Mouse (Mus musculus) T-helper 2 cell (primary cell): ENCODE measurements around the gene Gga1.
"Not testable (repeated sequence)": the region's sequence is repeated elsewhere in the genome, so short reads cannot be mapped to it uniquely, and the experiment has no call there.

ENCODE experiments used
- in situ Hi-C: fragments of 300-600 bp; cut with MboI, MseI; formaldehyde crosslinking; loops from one replicate; pipeline ENCODE4 v1.15.1; 2025; ENCODE audit warnings: high pct_unique_total_duplicates

Gga1 gene

GRCm38 (mm10) chr15:78845321-78845720 lies 31.7 kb upstream of the Gga1 start:
- in situ Hi-C loops = no loop called here

DNA sequence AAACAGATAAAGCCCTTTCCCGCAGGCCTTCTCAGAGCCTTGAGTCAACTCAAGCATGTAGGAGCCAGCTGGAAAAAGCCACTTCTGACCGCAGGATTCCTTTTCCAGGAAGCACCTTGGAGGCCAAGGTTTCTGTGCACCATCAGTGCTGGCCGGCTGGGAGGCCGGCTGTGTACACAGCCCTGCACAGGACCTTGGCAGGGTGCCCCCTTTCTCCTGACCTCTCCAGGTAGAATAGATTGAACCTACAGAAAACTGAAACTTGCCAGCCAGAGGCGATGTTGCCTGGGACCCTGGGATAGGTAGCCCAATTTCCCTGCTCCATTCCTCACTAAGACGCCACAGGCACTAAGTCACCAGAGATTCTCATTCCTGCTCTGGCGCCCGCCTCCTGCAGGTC lies 31.1 kb upstream of the Gga1 start:
- in situ Hi-C loops = no loop called here

- in situ Hi-C loops = no loop called here
Measured at GRCm38 (mm10) chr15:78846352-78846751, 30.6 kb upstream of the Gga1 start.

DNA sequence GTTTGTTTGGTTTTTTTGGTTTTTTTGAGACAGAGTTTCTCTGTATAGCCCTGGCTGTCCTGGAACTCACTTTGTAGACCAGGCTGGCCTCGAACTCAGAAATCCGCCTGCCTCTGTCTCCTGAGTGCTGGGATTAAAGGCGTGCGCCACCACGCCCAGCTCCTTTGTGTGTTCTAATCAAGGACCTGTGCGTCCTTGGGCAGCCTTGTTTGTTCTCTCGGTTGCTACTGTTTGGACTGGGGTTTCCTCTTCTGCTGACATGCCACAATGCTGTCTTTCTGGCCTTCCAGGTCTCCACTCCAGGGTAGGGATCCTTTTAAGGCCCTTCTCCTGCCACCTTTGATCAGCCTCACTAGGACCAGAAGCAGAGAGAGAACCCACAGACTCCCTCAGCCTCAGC lies 30.2 kb upstream of the Gga1 start:
- in situ Hi-C loops = not testable (repeated sequence)

DNA sequence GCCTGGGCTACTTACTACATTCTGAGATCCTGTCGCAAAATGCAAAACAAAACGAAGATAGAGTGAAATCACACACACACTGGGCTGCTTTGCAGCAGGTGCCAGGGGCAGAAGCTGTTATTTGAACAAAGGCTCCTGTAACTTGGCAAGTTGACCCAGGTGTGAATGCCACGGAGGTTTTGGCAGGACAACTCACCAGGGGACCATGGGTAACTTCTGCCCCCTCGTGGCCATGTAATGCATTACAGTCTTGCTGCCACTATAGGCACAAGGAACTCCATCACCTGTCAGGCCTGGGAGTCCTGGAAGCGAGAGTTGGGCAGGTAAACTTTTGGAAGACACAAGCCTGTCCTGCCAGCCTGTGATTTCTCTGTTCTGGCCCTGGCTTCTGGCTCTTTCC lies 28.5 kb upstream of the Gga1 start:
- in situ Hi-C loops = no loop called here

GRCm38 (mm10) chr15:78849485-78849884 lies 27.5 kb upstream of the Gga1 start:
- in situ Hi-C loops = no loop called here

- in situ Hi-C loops = loop anchor here (10.0 kb wide), 1 partner anchor 225 kb away; no protein-coding TSS in a partner anchor
Measured at GRCm38 (mm10) chr15:78850059-78850824, 26.7 kb upstream of the Gga1 start.

DNA sequence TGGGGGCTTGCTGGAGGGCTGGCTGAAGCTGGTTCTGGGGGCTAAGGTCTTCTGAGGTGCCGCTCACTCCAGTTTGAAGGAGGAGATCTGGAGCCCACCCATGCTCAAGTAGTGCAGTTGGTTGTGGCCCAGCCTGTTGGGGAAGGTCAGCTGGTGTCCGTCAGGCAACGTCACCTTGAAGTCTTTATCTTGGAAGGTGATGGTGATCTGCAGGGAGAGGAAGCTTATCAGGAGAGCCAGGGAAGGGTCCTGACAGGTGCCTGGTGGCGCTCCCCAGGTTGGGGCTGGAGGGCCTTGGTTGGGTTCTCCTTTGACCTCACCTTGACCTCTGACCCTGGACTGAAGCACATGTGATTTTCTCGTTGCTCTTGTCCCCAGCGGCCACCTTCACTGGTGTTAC lies 26.0 kb upstream of the Gga1 start:
- in situ Hi-C loops = loop anchor here (10.0 kb wide), 1 partner anchor 226 kb away; no protein-coding TSS in a partner anchor

DNA sequence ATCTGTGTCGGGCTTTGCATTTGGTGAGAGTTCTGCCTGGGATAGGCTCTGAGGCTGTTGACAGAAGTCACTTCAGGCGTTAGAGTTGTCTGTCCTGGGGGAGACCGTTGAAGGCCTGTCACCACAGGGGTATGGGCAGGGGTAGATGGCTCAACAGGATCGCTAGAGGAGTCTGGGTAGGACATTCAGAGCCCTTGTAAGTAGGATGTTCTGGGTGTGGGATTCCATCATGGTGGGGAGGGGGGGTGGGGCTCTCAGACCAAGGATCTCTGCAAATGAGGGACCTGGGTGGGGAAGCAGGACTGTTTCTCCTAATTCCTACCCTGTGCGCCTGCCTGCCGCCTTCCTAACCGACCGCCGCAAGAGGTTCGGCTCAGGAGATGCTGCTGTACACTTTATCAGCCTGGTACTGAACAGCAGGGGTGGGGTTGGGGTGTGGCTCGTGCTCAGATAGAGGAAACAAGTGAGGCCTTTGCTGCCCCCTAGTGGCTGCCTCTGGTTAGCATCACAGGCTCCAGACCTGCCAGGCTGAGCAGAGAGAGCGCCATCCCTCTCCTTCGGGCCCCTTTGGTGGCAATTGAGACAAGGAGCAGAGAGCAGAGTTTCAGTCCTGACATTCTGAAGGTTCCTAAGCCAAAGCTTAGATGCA lies 25.4 kb upstream of the Gga1 start:
- in situ Hi-C loops = loop anchor here (10.0 kb wide), 1 partner anchor 227 kb away; no protein-coding TSS in a partner anchor

DNA sequence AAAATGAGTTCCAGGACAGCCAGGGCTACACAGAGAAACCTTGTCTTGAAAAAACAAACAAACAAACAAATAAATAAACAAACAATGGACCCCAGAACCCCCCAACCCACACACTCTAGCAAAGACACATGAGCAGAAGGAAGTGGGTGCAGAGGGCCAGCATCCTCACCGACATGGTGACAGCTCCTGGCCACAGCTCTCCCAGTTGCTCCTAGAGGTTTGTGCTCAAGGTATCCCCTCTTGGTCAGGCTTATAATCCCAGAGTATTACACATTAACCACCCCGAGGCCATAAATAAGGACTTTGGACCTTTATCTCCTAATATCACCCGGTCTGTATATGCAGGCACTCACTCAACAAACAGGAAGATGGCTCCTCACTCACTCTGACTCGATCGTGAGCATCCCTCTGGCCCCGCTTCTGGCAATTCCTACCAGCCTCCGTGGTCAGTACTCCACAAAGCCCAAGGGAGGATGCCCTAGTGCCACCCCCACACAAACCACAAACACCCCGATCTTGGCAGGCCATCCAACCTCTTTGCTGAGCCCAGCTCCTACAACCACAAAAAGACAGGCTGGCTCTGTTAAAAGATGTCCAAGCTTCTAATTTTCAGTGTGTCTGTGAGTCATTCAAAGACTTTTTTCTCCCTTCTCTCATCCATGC lies 21.6 kb upstream of the Gga1 start, which contains the start of gene Lgals2:
Gene Lgals2 (minus strand): TSS at position 227 of the 663 bp plus-strand sequence.
- in situ Hi-C loops = loop anchor here (10.0 kb wide), 1 partner anchor 231 kb away; no protein-coding TSS in a partner anchor

- in situ Hi-C loops = loop anchor here (10.0 kb wide), 1 partner anchor 232 kb away; no protein-coding TSS in a partner anchor
Measured at GRCm38 (mm10) chr15:78857009-78857408, 20.0 kb upstream of the Gga1 start.

DNA sequence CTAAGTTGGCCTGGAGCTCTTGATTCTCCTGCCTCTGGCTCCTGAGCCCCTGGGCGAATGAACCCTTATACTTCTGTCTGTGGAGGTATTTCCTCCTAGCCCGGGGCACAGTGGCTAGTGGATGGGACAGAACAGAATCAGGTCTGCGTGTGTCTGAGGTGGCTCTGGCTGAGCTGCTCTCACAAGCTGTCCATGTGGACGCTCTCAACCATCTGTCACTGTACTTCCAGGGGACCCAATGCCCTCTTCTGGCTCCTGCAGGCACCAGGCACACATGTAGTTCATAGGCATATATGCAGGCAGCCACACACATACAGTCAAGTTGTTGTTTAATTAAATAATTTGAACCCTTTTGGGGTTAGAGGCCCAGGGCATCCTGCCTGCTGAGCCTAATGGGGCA lies 17.7 kb upstream of the Gga1 start:
- in situ Hi-C loops = loop anchor here (10.0 kb wide), 1 partner anchor 235 kb away; no protein-coding TSS in a partner anchor

- in situ Hi-C loops = loop anchor here (10.0 kb wide), 1 partner anchor 235 kb away; no protein-coding TSS in a partner anchor
Measured at GRCm38 (mm10) chr15:78859714-78860113, 17.3 kb upstream of the Gga1 start.

DNA sequence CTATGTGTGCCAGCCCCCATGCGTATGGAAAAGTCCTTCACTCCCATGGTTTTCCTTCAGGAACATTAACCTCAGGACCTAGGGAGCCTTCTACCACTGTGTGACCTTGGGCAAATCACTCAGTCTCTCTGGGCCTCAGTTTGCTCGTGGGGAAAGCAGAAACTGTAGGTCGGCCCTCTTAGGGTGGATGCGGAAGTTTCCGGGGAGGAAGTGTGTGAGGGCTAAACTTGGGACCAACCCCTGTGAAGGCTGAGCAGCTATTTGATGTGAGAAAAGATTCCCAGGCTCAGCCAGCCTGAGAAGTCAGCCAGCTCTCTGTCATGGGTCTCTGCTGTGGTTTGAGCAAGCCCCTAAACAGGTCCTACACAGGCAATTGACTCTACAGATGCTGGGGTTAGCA lies 14.7 kb upstream of the Gga1 start:
- in situ Hi-C loops = no loop called here

- in situ Hi-C loops = no loop called here
Measured at GRCm38 (mm10) chr15:78863154-78863553, 13.8 kb upstream of the Gga1 start.

DNA sequence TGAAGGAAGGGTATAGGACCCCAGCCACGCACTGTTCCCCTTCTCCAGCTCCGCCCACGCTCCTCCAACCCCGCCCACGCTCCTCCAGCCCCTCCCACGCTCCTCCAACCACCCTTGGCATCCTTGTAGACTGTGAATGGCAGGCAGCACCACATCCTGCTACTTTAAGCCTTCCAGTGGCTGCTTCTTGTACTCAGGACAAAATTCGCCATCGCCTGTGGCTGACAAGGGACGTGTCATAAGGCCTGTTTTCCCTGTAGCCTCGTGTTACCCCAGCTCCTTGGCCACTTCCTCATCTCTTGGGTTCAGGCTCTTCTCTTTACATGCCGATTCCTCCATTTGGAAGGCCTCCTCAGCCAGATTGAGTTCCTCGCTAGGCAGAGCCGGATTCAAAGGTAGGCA lies 13.1 kb upstream of the Gga1 start:
- in situ Hi-C loops = no loop called here

GRCm38 (mm10) chr15:78868398-78868797 lies 8.6 kb upstream of the Gga1 start:
- in situ Hi-C loops = no loop called here

GRCm38 (mm10) chr15:78868826-78869233 lies 8.2 kb upstream of the Gga1 start:
- in situ Hi-C loops = no loop called here

DNA sequence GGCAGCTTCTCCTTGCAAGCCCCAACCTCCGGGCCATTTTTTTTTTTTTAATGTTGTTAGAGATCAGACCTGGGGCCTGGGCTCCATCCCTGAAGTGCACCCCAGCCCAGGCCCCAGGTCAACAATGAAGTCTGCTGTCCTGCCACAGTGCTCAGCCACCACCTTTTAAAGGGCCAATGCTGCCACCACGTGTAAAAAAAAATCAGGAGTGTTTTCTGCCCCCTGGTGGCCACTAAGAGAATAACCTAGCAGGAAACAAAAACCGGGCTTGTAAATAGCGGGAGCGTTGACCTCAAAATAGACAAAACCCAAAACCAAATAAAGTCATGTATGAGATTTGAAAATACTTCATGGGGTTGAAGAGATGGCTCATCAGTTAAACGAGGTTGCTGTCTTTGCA lies 7.2 kb upstream of the Gga1 start:
- in situ Hi-C loops = no loop called here

GRCm38 (mm10) chr15:78872021-78872608 lies 4.9 kb upstream of the Gga1 start:
- in situ Hi-C loops = no loop called here

GRCm38 (mm10) chr15:78873803-78874435 lies 3.1 kb upstream of the Gga1 start:
- in situ Hi-C loops = no loop called here
